Mouse (Mus musculus): ENCODE measurements at regions not wholly inside any gene's neighbourhood (a gene's known extent, or its start where the extent isn't known, plus 50 kb on each side); places are given as distances from the start of the nearest gene placed in this dataset.

- DNase-seq: no peak
These were observed 74.0 kb upstream of the Ppara start for GRCm38 (mm10) chr15:85660528-85661392.

DNA sequence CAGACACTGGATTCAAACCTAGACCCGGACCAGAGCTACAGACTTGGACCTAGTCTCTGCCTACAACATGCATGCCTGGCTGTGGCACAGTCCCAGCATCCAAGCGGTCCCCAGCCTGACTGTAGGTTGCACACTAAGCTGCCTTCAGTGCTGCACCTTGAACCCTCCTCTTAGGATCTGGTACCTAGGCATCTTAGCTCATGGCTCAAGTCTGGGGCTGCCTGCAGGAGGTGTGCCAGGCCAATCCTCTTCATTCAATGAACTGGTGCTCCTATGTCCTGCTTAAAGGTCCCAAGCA is 73.4 kb upstream of the Ppara start:
- no peak for DNase-seq

DNA sequence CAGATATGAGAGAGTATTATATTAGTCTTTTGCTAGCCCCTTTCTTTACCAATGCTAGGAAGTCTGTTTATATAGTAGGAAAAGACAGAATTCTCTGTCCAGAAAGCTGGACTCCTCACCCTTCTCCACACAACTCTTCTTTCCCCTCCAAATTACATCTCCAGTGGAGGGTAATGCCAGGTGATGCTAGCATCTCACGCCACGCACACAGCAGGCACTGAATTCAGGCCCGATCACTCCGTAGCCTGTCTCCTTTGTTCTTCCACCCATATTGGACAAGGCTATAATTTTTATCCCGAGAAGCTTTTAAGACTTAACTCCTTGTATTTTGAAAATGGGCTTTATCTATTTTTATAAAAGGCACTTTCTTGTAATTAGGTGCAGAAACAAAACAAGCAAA is 73.0 kb upstream of the Ppara start:
- DNase-seq: no peak

GRCm38 (mm10) chr15:85662271-85662670 is 72.5 kb upstream of the Ppara start:
- no peak for DNase-seq

GRCm38 (mm10) chr15:85662673-85663072 is 72.1 kb upstream of the Ppara start:
- no peak for DNase-seq

GRCm38 (mm10) chr15:85663757-85664431 is 70.9 kb upstream of the Ppara start:
- DNase-seq: no peak

DNA sequence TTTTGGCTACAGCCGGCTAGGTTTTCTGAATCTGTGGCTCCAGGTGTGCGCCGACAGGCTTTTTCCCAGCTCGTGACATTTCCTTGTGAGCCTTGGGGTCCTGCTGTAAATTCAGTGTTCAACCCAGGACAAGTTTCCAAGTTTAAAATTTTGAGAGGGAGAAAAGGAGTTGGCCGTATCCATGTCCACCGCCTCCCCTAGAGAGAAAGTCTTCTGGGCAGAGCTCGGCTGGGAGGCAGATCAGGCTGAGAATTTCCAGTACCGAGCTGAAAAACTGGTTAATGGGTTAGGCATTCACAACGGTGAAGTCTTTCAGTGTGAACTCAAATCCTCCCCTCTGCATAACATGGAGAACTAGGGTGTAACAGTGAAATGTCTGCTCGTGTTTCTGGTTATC is 70.4 kb upstream of the Ppara start:
- no peak for DNase-seq

DNA sequence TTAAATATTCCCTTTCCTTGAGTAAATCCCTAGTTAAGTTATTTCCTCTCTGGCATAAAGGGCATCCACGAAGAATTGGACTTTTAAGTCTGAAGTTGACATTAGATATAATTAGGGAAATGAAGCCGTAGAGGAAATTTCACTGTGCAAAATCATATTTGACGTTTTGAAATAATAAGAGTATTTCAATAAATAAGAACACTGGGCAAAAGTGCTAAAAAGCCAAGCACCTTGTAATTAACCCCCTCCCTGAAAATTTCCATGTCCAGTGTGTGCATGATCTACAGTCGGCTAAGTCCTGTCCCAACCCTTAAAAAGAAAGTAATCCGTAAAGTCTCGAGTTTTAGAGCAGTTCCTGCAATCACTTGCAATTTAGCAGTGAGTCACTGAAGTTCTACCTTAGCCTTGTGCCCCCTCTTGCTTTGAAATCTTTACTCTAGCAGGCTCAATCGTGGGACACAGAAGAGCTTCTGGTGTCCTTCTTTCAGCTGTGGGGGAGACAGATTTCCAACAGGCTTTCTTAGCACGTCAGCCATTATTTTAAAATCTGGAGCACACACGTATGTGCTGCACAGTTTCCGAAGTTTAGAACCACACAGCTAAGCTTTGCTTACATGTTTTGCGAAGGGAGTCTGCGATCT is 69.5 kb upstream of the Ppara start:
- DNase-seq: no peak

- DNase-seq: no peak
These were observed 68.3 kb upstream of the Ppara start for GRCm38 (mm10) chr15:85666496-85666895.

DNA sequence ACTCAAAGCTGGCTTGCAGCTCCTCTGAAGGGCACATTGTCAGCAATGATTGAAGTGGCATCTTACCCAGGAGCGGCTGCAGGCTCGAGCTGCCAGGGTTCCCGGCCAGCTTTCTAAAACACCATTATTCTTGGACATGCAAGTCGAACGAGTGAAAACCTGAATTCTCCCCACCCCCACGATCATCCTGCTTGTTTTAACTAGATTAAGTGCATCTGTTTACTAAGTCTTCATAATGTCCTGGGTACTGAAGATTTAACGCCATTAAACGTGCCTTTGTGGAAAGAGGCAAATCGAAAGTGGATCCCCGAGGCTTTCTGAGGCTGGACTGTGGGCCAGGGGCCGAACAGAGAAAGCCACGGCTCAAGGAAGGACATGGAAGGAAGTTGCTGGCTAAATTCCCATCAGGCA is 67.4 kb upstream of the Ppara start:
- DNase-seq: no peak

DNA sequence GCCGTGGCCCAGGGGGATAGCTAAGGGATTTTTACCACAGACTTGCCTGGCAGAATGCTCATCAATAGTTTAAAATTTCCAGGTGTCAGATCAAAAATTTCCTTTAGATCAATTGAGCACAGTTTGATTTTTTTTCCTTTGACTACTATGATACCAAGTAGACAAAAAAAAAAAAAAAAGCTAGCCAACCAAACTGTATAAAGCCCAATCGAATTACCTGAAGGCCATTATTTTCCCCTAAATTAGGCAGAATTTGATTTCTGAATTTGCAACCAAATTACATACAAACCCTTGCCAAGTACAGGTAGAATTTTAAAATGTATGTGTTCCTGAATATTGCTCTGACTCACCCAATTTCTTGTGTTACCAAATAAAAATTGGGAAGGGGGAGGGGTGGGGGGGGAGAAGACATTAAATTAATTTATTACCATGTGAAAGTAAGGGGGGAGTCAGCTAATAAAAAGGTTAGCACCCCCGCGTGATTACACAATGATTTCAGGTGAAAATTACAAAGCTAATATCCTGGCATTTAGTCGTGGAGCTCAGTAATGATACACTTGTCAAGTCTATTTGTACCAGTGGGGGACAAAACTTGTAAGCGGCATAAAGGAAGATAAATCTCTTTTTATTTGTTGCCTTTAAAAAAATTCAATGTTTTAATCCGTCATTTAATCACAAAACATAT is 66.7 kb upstream of the Ppara start:
- no peak for DNase-seq

- DNase-seq: no peak
These were observed 65.7 kb upstream of the Ppara start for GRCm38 (mm10) chr15:85668871-85669651.

DNA sequence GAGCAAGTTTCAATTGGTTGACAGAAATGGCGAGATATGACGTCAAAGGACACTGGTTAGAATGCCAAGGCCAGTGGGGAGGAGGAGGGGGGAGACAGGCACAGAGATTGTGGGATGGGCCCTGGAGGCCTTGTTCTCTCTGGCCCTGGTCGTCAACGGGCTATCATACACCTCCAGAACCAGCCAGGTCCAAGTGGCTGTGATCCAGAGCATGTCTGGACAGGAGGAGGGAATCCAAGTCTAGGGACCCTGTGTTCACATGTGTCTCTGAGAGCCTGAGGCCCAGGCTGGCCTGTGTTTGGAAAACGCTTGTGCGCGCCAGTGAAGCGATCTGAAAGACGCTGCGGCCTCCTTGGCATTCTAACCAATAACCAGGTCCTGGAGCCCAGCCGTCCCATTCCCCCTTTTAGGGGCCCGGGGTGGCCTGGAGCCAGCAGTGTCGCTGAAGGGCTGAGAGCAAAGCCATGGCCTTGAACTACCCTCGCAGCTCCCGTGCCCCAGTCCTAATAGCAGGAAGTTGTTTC is 65.1 kb upstream of the Ppara start:
- DNase-seq: no peak

DNA sequence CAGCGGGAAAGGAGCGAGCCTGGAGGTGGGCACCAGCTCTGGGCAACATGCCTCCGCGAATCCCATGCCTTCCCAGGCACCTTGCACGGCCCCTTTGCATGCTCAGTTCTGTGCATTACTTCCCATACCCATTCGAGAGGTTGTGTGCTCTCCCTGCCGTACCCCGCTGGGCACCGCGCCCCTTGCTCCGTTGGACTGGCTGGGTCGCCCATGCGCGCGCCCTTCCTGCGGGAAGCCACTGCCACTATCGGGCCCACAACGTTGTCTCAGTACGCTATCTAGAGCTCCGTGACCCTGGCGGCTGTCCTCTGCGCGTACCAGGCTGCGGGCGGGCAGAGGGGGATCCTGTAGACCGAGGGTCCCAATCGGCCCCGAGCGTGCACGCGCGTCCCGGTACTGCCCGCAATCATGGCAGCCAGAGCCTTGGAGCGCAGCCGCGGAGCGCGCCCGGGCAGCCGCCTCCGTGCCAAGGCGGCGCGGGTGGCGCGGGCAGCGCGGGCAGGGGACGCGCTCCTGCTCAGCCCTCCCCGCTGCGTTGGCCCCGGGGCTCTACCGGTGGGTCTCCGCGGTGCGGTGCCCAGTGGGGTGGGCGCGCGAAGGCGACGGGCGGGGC is 64.5 kb upstream of the Ppara start:
- peak in 1 of 2 experiments; percentile 36 for DNase-seq

DNA sequence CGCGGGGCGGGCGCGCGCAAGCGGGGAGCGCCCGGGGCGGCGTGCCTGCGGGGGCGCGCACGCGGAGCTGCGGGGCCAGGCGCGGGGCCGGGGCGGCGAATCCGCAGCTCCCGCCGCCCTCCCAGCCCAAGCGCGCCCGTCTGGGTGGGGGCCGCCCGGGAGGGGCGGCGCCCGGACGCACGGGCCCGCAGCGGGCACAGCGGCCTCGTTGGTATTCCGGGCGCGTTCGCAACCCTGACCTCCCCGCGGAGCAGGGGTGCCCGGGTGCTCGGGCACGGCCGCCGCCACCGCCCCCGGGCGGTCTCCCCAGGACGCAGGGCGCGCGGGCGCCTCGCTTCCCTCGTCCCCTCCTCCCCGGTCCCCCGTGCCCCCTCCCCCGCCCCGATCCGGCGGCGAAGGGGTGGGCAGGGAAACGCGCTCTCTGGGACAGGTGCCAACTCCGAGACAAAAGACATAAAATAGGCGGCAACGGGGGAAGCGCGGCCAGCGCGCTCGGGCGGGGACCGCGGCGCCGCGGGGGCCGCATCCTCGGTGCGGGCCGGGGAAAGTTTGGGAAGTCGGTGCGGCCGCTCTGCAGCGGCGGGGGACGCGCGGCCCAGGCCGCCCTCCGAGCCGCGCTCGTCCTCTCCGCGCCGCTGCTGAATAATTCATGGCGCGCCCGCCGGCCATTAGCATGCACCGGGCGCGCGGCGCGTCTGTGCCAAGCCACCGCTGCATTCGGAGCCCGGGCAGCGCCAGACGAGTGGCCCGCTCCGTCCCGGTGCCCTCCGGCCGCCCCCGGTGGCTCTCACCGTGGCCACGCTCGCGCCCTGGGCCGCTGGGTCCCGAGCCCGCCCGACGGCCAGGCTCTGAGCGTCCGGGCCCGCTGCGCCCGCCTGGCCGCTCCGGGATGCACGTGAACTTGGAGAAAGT is 63.7 kb upstream of the Ppara start:
- peak; percentile 36 to 37 for DNase-seq

- DNase-seq: no peak
These were observed 63.0 kb upstream of the Ppara start for GRCm38 (mm10) chr15:85671701-85672191.

DNA sequence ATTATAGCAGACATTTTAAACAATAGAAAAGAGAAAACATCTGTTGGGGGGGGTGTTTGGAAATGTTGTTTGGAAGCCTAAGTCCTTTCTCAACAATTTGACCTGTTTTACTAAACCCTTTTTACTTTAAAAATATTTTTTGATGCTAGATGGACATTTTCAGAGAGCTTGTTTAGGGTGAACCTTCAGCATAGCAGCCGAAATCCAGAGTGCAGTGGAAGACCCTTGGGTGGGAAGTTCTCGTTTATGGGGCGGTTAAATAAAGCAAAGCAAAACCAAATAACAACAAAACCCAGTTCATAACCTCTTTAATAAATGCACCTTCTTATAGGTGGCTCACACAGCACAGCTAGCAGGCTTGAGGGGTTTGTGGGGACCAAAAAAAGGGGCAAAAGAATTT is 62.4 kb upstream of the Ppara start:
- DNase-seq: no peak

GRCm38 (mm10) chr15:85672931-85673330 is 61.9 kb upstream of the Ppara start:
- DNase-seq: no peak

- no peak for DNase-seq
These were observed 61.3 kb upstream of the Ppara start for GRCm38 (mm10) chr15:85673506-85673905.

GRCm38 (mm10) chr15:85674191-85674984 is 60.4 kb upstream of the Ppara start:
- DNase-seq: no peak
